Mouse (Mus musculus) layer of hippocampus, postnatal 36 days (tissue): ENCODE data around the gene Noc3l. TPM values are rescaled to one million over a fixed set of nuclear protein-coding genes. Genes with fewer than 3 reads are reported as not detected.
A peak's percentile ranks its signal among the peaks of the same experiment; 100 is the strongest.

ENCODE experiments used
- DNase-seq, 2 experiments: peaks; one replicate each; pipeline ENCODE4 v3.0.0; 2022
- total RNA-seq, 2 experiments: library from RNA; stranded (reverse); gene quantifications; 2 replicates each; pipeline ENCODE4 v1.2.3; 2021

Noc3l gene
- 10 to 100 TPM; 14.2 to 15.4 TPM for total RNA-seq

DNA sequence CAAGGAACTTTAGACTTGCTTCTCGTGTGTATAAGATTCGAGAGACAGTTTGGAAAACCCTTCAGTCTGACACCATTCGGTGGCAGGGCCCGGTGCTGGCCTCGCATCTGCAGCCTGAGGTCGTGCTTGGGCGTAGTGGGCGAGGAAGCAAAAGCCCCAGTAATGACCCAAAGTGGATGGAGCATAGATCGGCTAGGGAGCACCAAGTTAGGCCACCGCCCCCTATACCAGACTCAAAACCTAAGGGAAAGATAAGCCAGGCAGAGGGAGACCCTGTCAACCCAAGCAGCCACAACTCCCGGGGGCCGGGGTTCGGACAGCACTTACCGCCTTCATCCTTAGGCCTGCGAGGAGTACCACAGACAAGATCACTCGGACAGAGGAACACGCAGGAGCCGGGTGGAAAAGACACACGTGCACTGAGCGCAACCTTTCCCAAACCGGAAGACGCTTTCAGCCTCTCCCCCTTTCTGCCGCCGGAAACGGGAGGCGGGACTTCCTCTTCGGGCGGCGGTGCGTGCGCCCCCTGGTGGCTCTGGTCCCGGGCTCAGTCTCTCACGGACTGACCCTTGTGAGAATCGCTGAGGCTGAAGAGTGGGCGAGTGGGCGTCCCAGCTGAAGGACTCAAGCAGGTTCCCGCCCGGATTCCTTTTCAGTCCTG, at the start of gene Noc3l:
Noc3l (minus strand) TSS at position 472 of the 661 bp plus-strand sequence.
- peak; percentile 94 to 95 for DNase-seq

DNA sequence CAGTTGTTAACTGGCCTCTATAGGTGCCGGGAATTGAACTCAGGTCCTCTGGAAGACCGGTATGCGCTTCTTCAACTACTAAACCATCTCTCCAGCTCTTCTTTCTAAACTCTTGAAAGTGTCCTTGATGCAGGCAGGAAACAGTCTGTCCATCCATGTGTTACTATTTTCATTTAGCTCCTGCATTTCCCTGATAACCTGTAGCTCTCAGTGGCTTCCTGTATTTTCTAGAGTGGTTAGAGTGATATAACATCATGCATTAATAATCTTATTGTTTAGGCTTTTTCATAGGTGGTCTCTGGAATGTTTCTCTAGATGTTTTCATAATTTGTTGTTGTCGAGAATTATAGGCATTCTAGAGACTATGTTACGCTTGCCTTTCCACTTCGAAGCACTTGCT, 43.5 kb upstream of the Noc3l start:
- DNase-seq: no peak

DNA sequence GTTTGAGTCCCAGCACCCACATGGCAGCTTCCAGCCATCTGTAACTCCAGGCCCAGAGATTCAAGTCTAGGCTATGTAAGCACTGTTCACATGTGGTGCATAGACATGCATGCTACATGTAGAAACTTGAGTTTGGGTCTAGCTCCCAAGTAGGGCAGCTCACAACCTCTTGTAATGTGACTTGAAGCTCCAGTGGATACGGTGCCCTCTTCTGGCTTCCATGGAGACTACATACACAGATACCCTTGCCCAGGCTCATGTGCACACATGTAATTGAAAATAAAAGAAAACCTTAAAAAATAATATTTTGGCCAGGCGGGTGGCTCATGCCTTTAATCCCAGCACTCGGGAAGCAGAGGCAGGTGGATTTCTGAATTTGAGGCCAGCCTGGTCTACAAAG, 39.2 kb upstream of the Noc3l start:
- no peak for DNase-seq

DNA sequence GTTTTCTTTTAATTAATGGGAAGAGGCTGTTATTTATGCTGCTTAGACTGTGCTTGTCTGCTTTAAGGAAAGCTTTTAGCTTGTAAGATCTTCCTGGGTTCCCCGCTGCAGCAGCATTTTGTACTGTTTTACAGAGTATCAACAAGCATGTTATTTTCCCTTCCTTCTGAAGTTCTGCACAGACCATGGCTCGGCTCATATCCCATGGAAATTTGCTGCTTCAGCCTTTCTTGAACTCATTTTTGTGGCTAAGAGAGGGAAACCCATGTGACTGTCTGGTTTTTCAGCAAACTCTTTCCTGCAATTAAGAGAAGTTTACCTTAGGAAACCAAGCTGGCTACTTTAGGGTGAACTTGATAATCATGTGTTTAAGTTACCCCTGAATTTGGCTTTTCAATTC, 27.3 kb upstream of the Noc3l start:
- no peak for DNase-seq

GRCm38 (mm10) chr19:38844817-38845216, 25.8 kb upstream of the Noc3l start:
- DNase-seq: no peak

- DNase-seq: peak; percentile 16 to 21
Measured at GRCm38 (mm10) chr19:38837171-38837641, 18.2 kb upstream of the Noc3l start.

DNA sequence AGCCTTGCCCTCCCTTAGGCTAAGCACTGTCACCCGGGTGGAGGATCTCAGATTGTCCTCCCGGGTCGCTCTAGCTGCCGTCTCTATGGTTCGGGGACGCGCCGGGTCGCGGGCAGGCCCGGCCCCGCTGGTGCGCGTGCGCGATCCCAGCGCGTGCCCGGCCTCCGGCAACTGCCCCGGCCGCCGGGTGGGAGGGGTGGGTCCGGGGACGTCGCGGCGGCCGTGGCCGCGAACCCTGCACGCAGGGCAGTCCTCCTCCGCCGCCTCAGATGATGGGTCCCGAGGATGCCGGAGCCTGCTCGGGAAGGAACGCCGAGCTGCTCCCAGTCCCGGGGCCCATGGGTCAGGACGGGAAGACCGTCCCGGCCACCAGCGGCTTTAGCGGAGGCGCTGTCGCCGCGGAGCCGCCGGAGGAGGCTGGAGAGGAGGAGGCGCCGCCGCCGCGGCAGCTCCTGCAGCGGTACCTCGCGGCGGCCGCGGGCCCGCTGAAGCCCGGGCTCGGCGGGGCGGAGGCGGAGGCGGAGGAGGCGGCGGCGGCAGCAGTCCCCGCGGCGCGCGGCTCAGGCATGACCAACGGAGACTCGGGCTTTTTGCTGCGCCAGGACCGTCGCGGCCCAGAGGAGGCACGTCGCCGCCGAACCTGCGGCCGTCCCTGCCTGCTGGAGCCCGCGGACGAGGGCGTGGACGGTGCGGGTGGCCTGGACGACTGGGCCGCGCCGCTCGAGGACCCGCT, 17.6 kb upstream of the Noc3l start, which contains the start of gene Tbc1d12:
Tbc1d12 (plus strand) TSS at position 142 of the 733 bp plus-strand sequence.
- peak; percentile 88 for DNase-seq

DNA sequence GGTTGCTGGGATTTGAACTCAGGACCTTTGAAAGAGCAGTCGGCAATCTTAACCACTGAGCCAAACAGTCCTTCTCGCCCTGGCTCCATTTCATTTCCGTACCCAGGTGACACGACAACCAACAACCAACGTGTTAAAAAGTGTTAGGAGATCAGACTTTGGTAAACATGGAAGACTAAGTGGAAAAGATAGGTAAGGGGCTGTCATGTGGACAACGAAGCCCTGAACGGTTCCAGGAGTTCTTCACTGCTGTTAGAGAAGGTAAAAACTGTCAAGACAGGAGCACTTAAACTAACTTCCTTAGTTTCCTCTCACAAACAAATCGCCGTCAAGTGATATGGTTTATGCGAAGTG, 17.0 kb upstream of the Noc3l start:
- no peak for DNase-seq

GRCm38 (mm10) chr19:38833224-38833623, 14.2 kb upstream of the Noc3l start:
- DNase-seq: no peak

DNA sequence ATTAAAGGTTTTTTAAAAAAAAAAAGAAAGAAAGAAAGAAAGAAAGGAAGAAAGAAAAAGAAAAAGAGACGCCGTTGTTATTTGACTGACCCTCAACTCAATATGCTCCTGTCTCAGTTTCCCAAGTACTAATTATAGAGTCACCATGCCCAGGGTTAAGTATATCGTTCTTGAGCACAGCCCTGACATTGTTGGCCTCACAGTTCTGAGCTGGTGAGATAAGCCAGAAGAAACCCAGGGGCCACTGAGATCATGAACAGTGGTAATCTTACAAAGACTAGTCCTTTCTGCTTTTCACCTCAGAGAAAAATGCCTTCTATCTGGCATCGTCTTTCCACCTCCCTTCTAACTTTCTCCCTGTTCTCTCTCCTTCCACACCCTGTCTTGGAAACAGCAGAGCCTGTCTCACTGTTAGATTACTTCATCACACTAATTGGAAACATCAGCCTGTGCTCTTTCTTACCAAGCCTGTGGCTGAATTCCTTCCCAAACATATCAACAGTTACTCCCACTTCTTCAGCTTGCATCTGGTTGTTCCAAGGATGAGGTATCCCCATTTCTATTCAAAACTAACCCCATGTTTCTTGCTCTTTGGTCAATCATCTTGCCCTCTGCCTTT, 1.3 kb upstream of the Noc3l start:
- no peak for DNase-seq

GRCm38 (mm10) chr19:38819427-38819802, 378 bp upstream of the Noc3l start:
- no peak for DNase-seq

DNA sequence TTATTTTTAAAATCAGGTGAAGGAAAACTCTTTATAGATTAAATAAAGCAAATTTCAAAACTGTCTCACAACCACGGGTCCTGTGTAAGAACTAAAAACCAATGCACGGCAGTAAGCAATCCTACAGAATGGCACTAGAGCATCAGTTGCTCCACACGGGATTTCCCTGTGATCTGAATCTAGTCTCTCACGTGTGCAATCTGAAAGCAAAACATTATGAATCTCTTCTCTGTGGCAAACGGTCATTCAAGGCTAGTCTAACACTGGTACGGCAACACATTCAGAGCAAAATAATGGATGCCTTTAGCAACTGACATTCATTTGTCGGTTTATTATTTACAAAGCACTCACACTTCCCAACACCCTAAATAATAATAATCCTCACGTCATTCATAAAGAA, 846 bp downstream of the Noc3l start:
- no peak for DNase-seq

- peak; percentile 8 to 19 for DNase-seq
Measured at GRCm38 (mm10) chr19:38798801-38799200, 20.2 kb downstream of the Noc3l start.

DNA sequence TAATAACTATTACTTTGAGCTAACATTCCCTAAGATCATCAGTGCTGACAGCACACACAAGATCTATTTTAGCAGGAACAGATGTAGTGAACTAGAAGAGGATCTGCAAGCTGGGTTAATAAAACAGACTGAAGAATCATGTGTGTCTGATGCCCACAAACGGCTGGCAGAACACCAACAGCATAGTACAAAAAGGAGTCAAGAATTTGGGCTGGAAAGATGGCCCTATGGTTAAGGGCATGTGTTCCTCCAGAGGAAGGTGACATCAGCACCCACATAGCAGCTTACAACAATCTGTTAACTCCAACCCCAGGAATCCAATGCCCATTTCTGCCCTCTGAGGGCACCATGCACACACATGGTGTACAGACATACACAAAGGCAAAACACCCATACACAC, 20.7 kb downstream of the Noc3l start:
- peak; percentile 50 to 53 for DNase-seq

- DNase-seq: no peak
Measured at GRCm38 (mm10) chr19:38796546-38796945, 22.5 kb downstream of the Noc3l start.

- DNase-seq: no peak
Measured at GRCm38 (mm10) chr19:38793563-38794045, 25.4 kb downstream of the Noc3l start.

DNA sequence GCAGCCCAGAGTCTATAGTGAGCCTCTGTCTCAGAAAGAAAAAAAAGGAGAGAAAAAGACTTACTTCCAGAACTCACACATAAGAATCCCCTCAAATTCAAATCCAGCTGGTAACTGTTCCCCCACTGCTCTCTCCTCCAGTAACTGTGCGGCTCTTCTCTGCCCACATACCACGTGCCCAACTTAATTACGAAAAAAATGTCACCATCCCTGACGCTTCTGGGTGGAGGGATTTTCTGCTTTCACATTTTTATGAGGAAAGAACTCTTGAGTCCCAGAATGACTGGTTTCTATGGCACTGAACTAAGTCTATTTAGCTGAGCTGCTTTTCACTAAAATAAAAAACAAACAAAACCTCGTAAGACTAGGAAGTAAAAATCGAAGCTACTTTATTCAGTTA, 31.3 kb downstream of the Noc3l start:
- peak; percentile 4 to 9 for DNase-seq

GRCm38 (mm10) chr19:38783542-38783941, 35.5 kb downstream of the Noc3l start:
- DNase-seq: no peak

DNA sequence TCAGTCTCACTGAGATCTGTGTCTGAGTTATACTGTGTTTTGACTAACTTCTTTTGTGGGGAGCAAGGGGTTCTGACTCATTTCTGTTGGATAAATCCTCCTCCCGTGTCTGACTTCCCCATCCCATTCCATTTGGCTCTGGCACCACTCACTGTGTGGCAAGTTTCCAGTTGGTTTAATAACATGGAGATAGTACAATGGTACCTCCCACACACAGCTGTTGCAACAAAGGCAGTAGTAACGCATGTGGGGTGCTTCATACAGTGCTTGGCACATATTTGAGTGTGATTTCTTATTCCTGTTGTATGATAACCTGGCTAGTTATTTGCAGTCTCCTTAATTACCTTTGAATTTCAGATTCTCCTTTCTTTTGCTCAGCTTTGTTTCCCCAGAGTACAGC, 40.2 kb downstream of the Noc3l start:
- peak; percentile 55 to 62 for DNase-seq

DNA sequence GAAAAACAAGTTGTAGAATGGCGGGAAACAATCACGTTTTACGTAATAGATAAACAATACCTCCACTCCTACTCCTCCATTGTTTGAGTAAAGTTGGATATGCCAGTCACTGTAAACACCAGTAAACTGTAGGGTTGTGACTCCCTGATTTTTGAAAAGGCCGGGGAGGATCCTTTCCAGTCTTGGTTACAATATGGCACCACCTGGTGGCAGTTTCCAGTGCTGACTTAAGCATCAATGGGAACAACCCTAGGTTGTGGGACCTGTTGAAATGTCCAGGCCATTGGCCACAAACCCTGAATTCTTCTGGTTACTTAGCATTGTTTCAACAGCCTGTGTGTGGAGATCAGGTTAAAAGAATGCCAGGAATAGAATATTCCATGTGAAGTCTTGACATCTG, 43.5 kb downstream of the Noc3l start:
- peak; percentile 15 to 26 for DNase-seq

- no peak for DNase-seq
Measured at GRCm38 (mm10) chr19:38766306-38766705, 52.7 kb downstream of the Noc3l start.

DNA sequence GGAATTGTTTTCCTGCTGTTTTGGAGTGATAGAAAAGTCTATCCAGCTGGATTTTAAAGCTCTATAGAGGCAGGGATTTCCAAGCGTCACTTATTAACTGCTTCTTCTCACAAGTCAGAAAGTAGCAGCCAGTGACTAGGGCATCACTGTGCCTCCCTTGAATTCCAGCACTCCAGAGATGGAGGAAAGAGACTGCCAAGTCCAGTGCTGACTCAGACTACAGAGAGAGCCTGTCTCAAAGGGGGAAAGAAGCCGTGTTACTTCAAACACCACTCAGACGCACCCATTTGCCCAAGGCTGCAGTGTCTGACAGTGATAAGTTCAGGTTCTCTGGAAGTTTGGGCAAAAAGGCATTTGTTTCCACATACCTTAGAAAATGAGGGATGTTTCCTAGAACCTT, 58.6 kb downstream of the Noc3l start:
- DNase-seq: no peak

DNA sequence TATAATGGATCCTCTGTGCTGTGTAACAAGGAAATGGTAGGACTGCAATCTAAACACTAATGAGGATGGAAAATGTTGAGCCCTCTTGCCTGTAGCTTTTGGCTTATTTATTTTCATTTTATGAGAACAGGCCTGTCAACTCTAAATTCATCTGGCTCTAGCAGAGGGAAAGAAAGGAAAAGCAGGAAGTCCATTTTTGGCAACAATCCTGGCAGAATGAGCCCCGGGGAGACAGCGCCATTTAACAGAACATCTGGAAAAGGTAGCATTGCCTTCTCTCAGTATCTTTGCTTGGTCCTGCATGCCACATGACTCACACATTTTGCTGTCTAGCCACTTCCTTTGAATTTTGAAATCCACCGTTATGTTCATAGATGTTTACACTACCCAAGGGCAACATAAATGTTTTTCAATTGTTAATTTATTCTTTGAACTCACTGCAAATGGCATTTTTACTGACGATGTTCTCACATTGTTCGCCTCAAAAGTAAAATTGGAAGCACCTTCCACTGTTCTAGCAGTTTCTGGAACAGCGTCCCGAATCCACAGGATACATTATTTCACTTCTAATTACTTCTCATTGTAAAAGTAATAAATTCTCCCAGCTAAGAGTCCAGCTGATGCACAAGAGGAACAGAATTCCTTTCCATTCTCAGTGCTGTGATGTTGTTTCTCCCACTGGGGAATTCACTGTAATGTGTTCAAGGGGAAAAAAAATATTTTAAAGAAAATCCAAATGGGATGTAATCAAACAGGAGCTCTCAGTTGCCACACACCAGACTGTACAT, 60.2 kb downstream of the Noc3l start:
- DNase-seq: no peak
